In genomic region chr11:98907063-98907436, GRCm38 (mm10) we compare ENCODE assay signal across 8 mouse cellular contexts. TPM values are rescaled to one million over a fixed set of nuclear protein-coding genes. Genes with fewer than 3 reads are reported as not detected.
DNase-seq lines count a peak whose midpoint lies in the region; ATAC-seq and TF ChIP-seq lines count a peak whose summit lies in the region.

No protein-coding gene starts in this region.

- peak overlapping the region; percentile 53; the same call in 1 of the 2 replicates for H3K27ac ChIP-seq in heart, embryonic 13.5 days (replicated peaks)
- no peak overlapping the region for H3K27ac ChIP-seq in ES-E14 (ENCODE audit: insufficient read depth, low read depth, low read length, poor library complexity, severe bottlenecking)
- H3K27ac ChIP-seq in hindbrain, embryonic 10.5 days: peak overlapping the region; percentile 87
- peak overlapping the region; percentile 70 for H3K27ac ChIP-seq in liver, postnatal 0 days (ENCODE audit: low read depth)

- H3K9me3 ChIP-seq in heart, embryonic 13.5 days: no peaks in the 10 kb centered on the region
- H3K9me3 ChIP-seq in ES-E14 (ENCODE audit: control insufficient read depth, insufficient read depth, low read depth, low read length): no peaks in the 10 kb centered on the region
- H3K9me3 ChIP-seq in hindbrain, embryonic 10.5 days: no peaks in the 10 kb centered on the region
- H3K9me3 ChIP-seq in liver, postnatal 0 days (ENCODE audit: low read length): no peaks in the 10 kb centered on the region

- ATAC-seq in heart, embryonic 13.5 days (ENCODE audit: extremely low read depth, insufficient number of reproducible peaks, low FRiP score, low TSS enrichment): no peak
- no peak for ATAC-seq in liver, postnatal 0 days

- H3K4me1 ChIP-seq in heart, embryonic 13.5 days: peaks cover 69% of the 10 kb centered on the region
- peaks cover 6 to 39% of the 10 kb centered on the region in 2 experiments; a peak in 3 of 4 replicates for H3K4me1 ChIP-seq in ES-E14 (ENCODE audit: control insufficient read depth in 2 of 2, insufficient read depth in 2 of 2, low read length in 2 of 2, poor library complexity in 1 of 2)
- peaks cover 68% of the 10 kb centered on the region for H3K4me1 ChIP-seq in hindbrain, embryonic 10.5 days (replicated peaks)
- H3K4me1 ChIP-seq in liver, postnatal 0 days (ENCODE audit: insufficient read depth): peaks cover 39% of the 10 kb centered on the region

- peaks cover 30% of the 10 kb centered on the region for H3K36me3 ChIP-seq in heart, embryonic 13.5 days
- H3K36me3 ChIP-seq in ES-E14 (ENCODE audit: control insufficient read depth, insufficient read depth, low read length, poor library complexity, severe bottlenecking): peaks cover 30% of the 10 kb centered on the region
- H3K36me3 ChIP-seq in hindbrain, embryonic 10.5 days: peaks cover 53% of the 10 kb centered on the region
- peaks cover 20% of the 10 kb centered on the region for H3K36me3 ChIP-seq in liver, postnatal 0 days (replicated peaks; ENCODE audit: insufficient read depth, low read length)

- H3K4me3 ChIP-seq in heart, embryonic 13.5 days: peak overlapping the region; percentile 68
- peak overlapping the region; percentile 4 to 14; a peak in 1 of 4 replicates for H3K4me3 ChIP-seq in ES-E14 (ENCODE audit: insufficient read depth in 1 of 2, low read depth in 1 of 2, low read length in 2 of 2, poor library complexity in 1 of 2, severe bottlenecking in 1 of 2)
- peak overlapping the region; percentile 78 for H3K4me3 ChIP-seq in hindbrain, embryonic 10.5 days
- H3K4me3 ChIP-seq in liver, postnatal 0 days (ENCODE audit: low read depth, low read length): peak overlapping the region; percentile 25

- no peak for TF ChIP-seq EP300 in liver, postnatal 0 days (IDR thresholded peaks at IDR 0.05; ENCODE audit: low read depth)

- DNase-seq in heart, adult 11 months: no peak
- DNase-seq in ES-E14 (ENCODE audit: low read depth, low spot score): no peak
- no peak for DNase-seq in hindbrain, embryonic 10.5 days (ENCODE audit: low spot score)
- DNase-seq in liver, postnatal 0 days: no peak
- DNase-seq in cerebellum, postnatal 25 days: no peak
- DNase-seq in adrenal gland, adult 2 months: no peak
- DNase-seq in cerebellum, adult 11 months: no peak

- no peak for TF ChIP-seq CTCF in liver, postnatal 0 days (IDR thresholded peaks at IDR 0.05; ENCODE audit: low read depth)

- peak overlapping the region; percentile 96 for H3K4me2 ChIP-seq in heart, embryonic 13.5 days
- H3K4me2 ChIP-seq in liver, postnatal 0 days (ENCODE audit: low read depth, low read length): peak overlapping the region; percentile 92

- 55% methylated on average over 5 of the region's 5 CpGs for WGBS in heart, embryonic 13.5 days
- WGBS in hindbrain, embryonic 10.5 days: 59% methylated on average over 5 of the region's 5 CpGs
- 52% methylated on average over 5 of the region's 5 CpGs for WGBS in liver, postnatal 0 days (ENCODE audit: insufficient replicate concordance)

- H3K27me3 ChIP-seq in heart, embryonic 13.5 days (replicated peaks): no peaks in the 10 kb centered on the region
- no peaks in the 10 kb centered on the region for H3K27me3 ChIP-seq in hindbrain, embryonic 10.5 days (ENCODE audit: insufficient read depth, poor library complexity, severe bottlenecking)
- no peaks in the 10 kb centered on the region for H3K27me3 ChIP-seq in liver, postnatal 0 days (ENCODE audit: insufficient read depth, low read length)

- in situ Hi-C loops in ES-E14 (cut with MboI; ENCODE audit: low sequenced_read_pairs in 2 of 2, unreplicated experiment in 2 of 2): no loop called here

- H3K9ac ChIP-seq in heart, embryonic 13.5 days: peak overlapping the region; percentile 72
- peak overlapping the region; percentile 51; the same call in 1 of the 2 replicates for H3K9ac ChIP-seq in ES-E14 (ENCODE audit: insufficient read depth, low read depth, low read length, poor library complexity, severe bottlenecking)
- peak overlapping the region; percentile 32; the same call in 1 of the 2 replicates for H3K9ac ChIP-seq in liver, postnatal 0 days (replicated peaks)

TF ChIP-seq in ES-E14, 5 proteins besides CTCF, POLR2A, EP300 and RAD21:
- TF ChIP-seq ZC3H11A (IDR thresholded peaks at IDR 0.05; ENCODE audit: borderline replicate concordance, low read depth, low read length) (no peak), ZNF384 (IDR thresholded peaks at IDR 0.05; ENCODE audit: low read depth, low read length) (no peak), CHD2 (IDR thresholded peaks at IDR 0.05; ENCODE audit: low read depth, low read length) (no peak), HCFC1 (IDR thresholded peaks at IDR 0.05; ENCODE audit: borderline replicate concordance, insufficient read depth, low read length) (no peak), MAFK (IDR thresholded peaks at IDR 0.05; ENCODE audit: insufficient read depth, low read depth, low read length) (no peak)

RNA-seq across cellular contexts. Expression of gene Cdc6, which starts 0.6 kb away (rescaled TPM):
- 21.1 and 22.9 TPM in 2 replicates for polyA plus RNA-seq in heart, embryonic 13.5 days (2015; fragmentation: Nextera tagmentation; extraction: Ambion mirVana)
- total RNA-seq in ES-E14 (2012; rRNA removed): 32.7 and 51.3 TPM in 2 replicates
- polyA plus RNA-seq in hindbrain, embryonic 10.5 days (2016; fragmentation: Nextera tagmentation; extraction: Ambion mirVana): 45.3 and 63.7 TPM in 2 replicates
- 19.1 and 22.3 TPM in 2 replicates for polyA plus RNA-seq in liver, postnatal 0 days (2015; fragmentation: Nextera tagmentation; extraction: Ambion mirVana)
- under 1 TPM; 0.48 to 0.86 TPM for total RNA-seq in adrenal gland, adult 2 months (2021)
- 0.07 and 0.08 TPM in 2 replicates for polyA plus RNA-seq in adrenal gland, adult 2 months (2012; rRNA removed)

RNA-seq across cellular contexts. Expression of gene Rara, which starts 20.6 kb away (rescaled TPM):
- polyA plus RNA-seq in heart, embryonic 13.5 days (2015; fragmentation: Nextera tagmentation; extraction: Ambion mirVana): 27.9 and 28.3 TPM in 2 replicates
- total RNA-seq in ES-E14 (2012; rRNA removed): 25.8 and 30.1 TPM in 2 replicates
- 28.4 and 53.7 TPM in 2 replicates for polyA plus RNA-seq in hindbrain, embryonic 10.5 days (2016; fragmentation: Nextera tagmentation; extraction: Ambion mirVana)
- polyA plus RNA-seq in liver, postnatal 0 days (2015; fragmentation: Nextera tagmentation; extraction: Ambion mirVana): 5.4 and 5.6 TPM in 2 replicates
- 10 to 100 TPM; 17.0 to 30.8 TPM for total RNA-seq in adrenal gland, adult 2 months (2021)
- polyA plus RNA-seq in adrenal gland, adult 2 months (2012; rRNA removed): 43.7 and 44.9 TPM in 2 replicates

RNA-seq across cellular contexts. Expression of gene Wipf2, which starts 43.6 kb away (rescaled TPM):
- polyA plus RNA-seq in heart, embryonic 13.5 days (2015; fragmentation: Nextera tagmentation; extraction: Ambion mirVana): 2.3 and 2.6 TPM in 2 replicates
- total RNA-seq in ES-E14 (2012; rRNA removed): 4.7 and 5.8 TPM in 2 replicates
- 4.6 and 4.7 TPM in 2 replicates for polyA plus RNA-seq in hindbrain, embryonic 10.5 days (2016; fragmentation: Nextera tagmentation; extraction: Ambion mirVana)
- 1.2 TPM in 2 replicates for polyA plus RNA-seq in liver, postnatal 0 days (2015; fragmentation: Nextera tagmentation; extraction: Ambion mirVana)
- total RNA-seq in adrenal gland, adult 2 months (2021): 10 to 100 TPM; 15.6 to 23.7 TPM
- 8.9 and 13.4 TPM in 2 replicates for polyA plus RNA-seq in adrenal gland, adult 2 months (2012; rRNA removed)

Comparison
In these comparisons a context has a peak if more than half of its experiments do, and no peak if none do; other contexts are left out.
1. H3K4me3 ChIP-seq: peak in every context shown above with its lines; median percentile 78 in hindbrain, embryonic 10.5 days; 68 in heart, embryonic 13.5 days; 25 in liver, postnatal 0 days; 9 in ES-E14.
2. RNA of gene Cdc6, which starts 0.6 kb away (polyA plus RNA-seq): 45.3 to 63.7 TPM in hindbrain, embryonic 10.5 days, 19.1 to 22.3 TPM in liver, postnatal 0 days and 21.1 to 22.9 TPM in heart, embryonic 13.5 days; 0.07 to 0.08 TPM in adrenal gland, adult 2 months; every median in the first group is over 10 times any median in the second.
3. Peak in every context shown above with its lines, with median percentiles within 50 percentile points of each other: H3K9ac ChIP-seq.